Mouse (Mus musculus): ENCODE data around the gene Mpp4.

GRCm38 (mm10) chr1:59187786-59188185 is 24.6 kb upstream of the Mpp4 start:
- no peak for TF ChIP-seq CTCF (IDR thresholded peaks at IDR 0.05; ENCODE audit: low read depth, low read length)
- no peak for TF ChIP-seq GATA1 (IDR thresholded peaks at IDR 0.05; ENCODE audit: borderline replicate concordance, low read length)
- TF ChIP-seq TAL1 (conservative IDR thresholded peaks at IDR 0.05; ENCODE audit: low read depth, low read length): no peak
- no peak for TF ChIP-seq POLR2AphosphoS5 (IDR thresholded peaks at IDR 0.05; ENCODE audit: insufficient replicate concordance, low read depth, low read length)
- TF ChIP-seq GATA2 (IDR thresholded peaks at IDR 0.05; ENCODE audit: borderline replicate concordance, low read depth, low read length): no peak

Data from G1E (cell line).